Mouse (Mus musculus): ENCODE measurements around the gene Il1r2.
A peak's percentile ranks its signal among the peaks of the same experiment; 100 is the strongest.

Gene Il1r2

GRCm38 (mm10) chr1:40073779-40074178, at the start of gene Il1r2:
TSS of gene Il1r2 (plus strand) at chr1:40074079.
- no peak for DNase-seq (ENCODE audit: low read depth, low spot score)

- DNase-seq (ENCODE audit: low read depth, low spot score): no peak
Observed at GRCm38 (mm10) chr1:40024554-40025320, 49.1 kb upstream of the Il1r2 start.

GRCm38 (mm10) chr1:40025416-40025815, 48.5 kb upstream of the Il1r2 start:
- DNase-seq (ENCODE audit: low read depth, low spot score): no peak

GRCm38 (mm10) chr1:40027116-40027620, 46.7 kb upstream of the Il1r2 start:
- no peak for DNase-seq (ENCODE audit: low read depth, low spot score)

GRCm38 (mm10) chr1:40028207-40028998, 45.5 kb upstream of the Il1r2 start:
- no peak for DNase-seq (ENCODE audit: low read depth, low spot score)

GRCm38 (mm10) chr1:40029597-40029996, 44.3 kb upstream of the Il1r2 start:
- no peak for DNase-seq (ENCODE audit: low read depth, low spot score)

- DNase-seq (ENCODE audit: low read depth, low spot score): no peak
Observed at GRCm38 (mm10) chr1:40030287-40030975, 43.4 kb upstream of the Il1r2 start.

GRCm38 (mm10) chr1:40030976-40031356, 42.9 kb upstream of the Il1r2 start:
- DNase-seq (ENCODE audit: low read depth, low spot score): no peak

- DNase-seq (ENCODE audit: low read depth, low spot score): no peak
Observed at GRCm38 (mm10) chr1:40031626-40032025, 42.3 kb upstream of the Il1r2 start.

- DNase-seq (ENCODE audit: low read depth, low spot score): no peak
Observed at GRCm38 (mm10) chr1:40033315-40033714, 40.6 kb upstream of the Il1r2 start.

- DNase-seq (ENCODE audit: low read depth, low spot score): peak; percentile 25
Observed at GRCm38 (mm10) chr1:40033743-40034420, 40.0 kb upstream of the Il1r2 start.

- DNase-seq (ENCODE audit: low read depth, low spot score): no peak
Observed at GRCm38 (mm10) chr1:40037831-40038230, 36.0 kb upstream of the Il1r2 start.

GRCm38 (mm10) chr1:40045686-40046085, 28.2 kb upstream of the Il1r2 start:
- no peak for DNase-seq (ENCODE audit: low read depth, low spot score)

- DNase-seq (ENCODE audit: low read depth, low spot score): no peak
Observed at GRCm38 (mm10) chr1:40046600-40046999, 27.3 kb upstream of the Il1r2 start.

- DNase-seq (ENCODE audit: low read depth, low spot score): no peak
Observed at GRCm38 (mm10) chr1:40051157-40051556, 22.7 kb upstream of the Il1r2 start.

- DNase-seq (ENCODE audit: low read depth, low spot score): peak; percentile 20
Observed at GRCm38 (mm10) chr1:40052156-40052555, 21.7 kb upstream of the Il1r2 start.

- DNase-seq (ENCODE audit: low read depth, low spot score): no peak
Observed at GRCm38 (mm10) chr1:40053071-40053470, 20.8 kb upstream of the Il1r2 start.

- no peak for DNase-seq (ENCODE audit: low read depth, low spot score)
Observed at GRCm38 (mm10) chr1:40055051-40055450, 18.8 kb upstream of the Il1r2 start.

- no peak for DNase-seq (ENCODE audit: low read depth, low spot score)
Observed at GRCm38 (mm10) chr1:40055963-40056362, 17.9 kb upstream of the Il1r2 start.

GRCm38 (mm10) chr1:40057351-40057750, 16.5 kb upstream of the Il1r2 start:
- DNase-seq (ENCODE audit: low read depth, low spot score): no peak

- no peak for DNase-seq (ENCODE audit: low read depth, low spot score)
Observed at GRCm38 (mm10) chr1:40058013-40058412, 15.9 kb upstream of the Il1r2 start.

Measured in R1 (cell line).